Mouse (Mus musculus): ENCODE measurements around the gene Olfr286. TPM values are rescaled to one million over a fixed set of nuclear protein-coding genes. Genes with fewer than 3 reads are reported as not detected.

Olfr286 gene
- not detected for total RNA-seq (2023)

DNA sequence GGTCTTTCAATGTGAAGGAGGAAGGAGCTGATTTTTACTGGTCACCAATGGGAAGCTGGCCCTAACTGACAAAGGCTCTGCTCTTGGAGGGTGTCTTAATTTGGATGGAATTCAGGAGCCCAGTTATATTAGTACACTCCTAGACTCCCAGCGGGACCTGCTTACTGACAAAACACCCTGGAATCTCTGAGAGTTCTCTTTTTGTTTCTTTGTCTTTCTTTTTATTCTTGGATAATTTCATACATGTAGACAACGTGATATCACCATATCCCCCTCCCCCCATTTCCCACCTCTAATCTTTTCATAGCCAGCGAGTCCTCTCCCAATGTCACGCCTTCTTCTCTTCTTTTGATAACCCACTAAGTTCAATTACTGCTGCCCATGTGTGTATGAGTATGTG lies at the start of gene Olfr286:
Gene Olfr286, minus strand, starts transcription at position 101 of the 400 bp plus-strand sequence.

DNA sequence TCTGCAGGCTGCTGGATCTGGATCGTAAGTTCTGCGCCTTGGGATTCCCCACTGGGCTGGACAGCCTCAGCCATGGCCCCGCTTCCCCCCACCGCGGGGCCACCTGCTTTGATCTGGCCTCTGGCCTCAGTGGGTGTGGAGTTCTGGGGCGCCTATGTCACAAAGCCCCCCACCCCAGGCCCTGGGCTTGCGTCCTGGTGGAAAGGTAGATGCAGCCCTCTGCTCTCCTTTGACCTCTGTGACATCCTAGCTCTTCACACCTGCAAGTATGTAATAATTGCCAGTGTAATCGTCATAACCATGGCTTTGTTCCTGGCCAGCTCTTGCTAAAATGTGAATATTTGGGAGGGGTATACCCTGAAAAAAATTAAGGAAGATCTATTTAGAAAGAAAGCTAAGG lies 22.9 kb upstream of the Olfr286 start, which contains the start of gene H1fnt:
Gene H1fnt, minus strand, starts transcription at position 101 of the 400 bp plus-strand sequence.

DNA sequence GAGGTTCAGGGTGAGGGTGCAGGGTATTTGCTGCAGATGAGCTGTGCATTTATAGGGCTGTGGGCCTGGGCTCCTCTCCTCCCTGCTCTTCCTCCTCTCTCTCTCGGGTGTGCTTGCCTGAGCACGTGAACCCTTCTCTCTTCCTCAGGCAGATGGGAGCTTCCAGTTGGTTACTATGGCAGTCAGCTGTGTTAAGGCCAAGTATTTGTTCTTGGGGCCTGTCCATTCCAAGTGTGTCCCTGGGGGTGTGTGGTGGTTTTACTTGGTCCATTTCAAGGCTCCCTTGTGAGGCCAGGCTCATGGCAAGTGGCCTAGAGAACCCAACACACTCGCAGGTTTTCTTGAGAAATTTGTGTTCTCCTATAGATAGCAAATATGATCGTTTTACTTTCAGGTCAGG lies 13.4 kb downstream of the Olfr286 start, which contains the start of the genes Gm44579 and Olfr287:
Gene Gm44579, minus strand, starts transcription at position 101 of the 400 bp plus-strand sequence.
Gene Olfr287, minus strand, starts transcription at position 180 of the 400 bp plus-strand sequence.

DNA sequence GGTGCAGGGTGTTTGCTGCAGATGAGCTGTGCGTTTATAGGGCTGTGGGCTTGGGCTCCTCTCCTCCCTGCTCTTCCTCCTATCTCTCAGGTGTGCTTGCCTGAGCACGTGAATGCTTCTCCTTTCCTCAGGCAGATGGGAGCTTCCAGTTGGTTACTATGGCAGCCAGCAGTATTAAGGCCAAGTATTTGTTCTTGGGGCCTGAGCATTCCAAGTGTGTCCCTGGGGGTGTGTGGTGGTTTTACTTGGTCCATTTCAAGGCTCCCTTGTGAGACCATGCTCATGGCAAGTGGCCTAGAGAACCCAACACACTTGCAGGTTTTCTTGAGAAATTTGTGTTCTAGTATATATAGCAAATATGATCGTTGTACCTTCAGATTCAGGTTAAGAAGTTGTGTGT lies 38.8 kb downstream of the Olfr286 start, which contains the start of gene Olfr288:
Gene Olfr288, minus strand, starts transcription at position 101 of the 400 bp plus-strand sequence.

Other genes starting within 250 kb of the Olfr286 start
- under 1 TPM in 1 of 2 experiments, not detected in 1; 0.15 TPM for gene Col2a1, start 229.8 kb downstream of the Olfr286 start, total RNA-seq (2023)
- gene Pfkm, start 141.9 kb downstream of the Olfr286 start, total RNA-seq (2023): 1 to 10 TPM; 5.6 to 6.6 TPM
- 10 to 100 TPM; 37.6 to 39.5 TPM for gene Senp1, start 140.7 kb downstream of the Olfr286 start, total RNA-seq (2023)
- 10 to 100 TPM; 23.3 to 23.4 TPM for gene Asb8, start 68.8 kb downstream of the Olfr286 start, total RNA-seq (2023)
- gene Ccdc184, start 67.3 kb downstream of the Olfr286 start, total RNA-seq (2023): not detected
- gene Olfr288, start 38.9 kb downstream of the Olfr286 start, total RNA-seq (2023): not detected
- not detected for gene Gm44579, start 13.5 kb downstream of the Olfr286 start, total RNA-seq (2023)
- gene Olfr287, start 13.4 kb downstream of the Olfr286 start, total RNA-seq (2023): not detected
- gene H1fnt, start 22.8 kb upstream of the Olfr286 start, total RNA-seq (2023): not detected
- under 1 TPM; 0.16 to 0.30 TPM for gene Zfp641, start 61.7 kb upstream of the Olfr286 start, total RNA-seq (2023)
- not detected for gene Olfr285, start 82.9 kb upstream of the Olfr286 start, total RNA-seq (2023)
- not detected for gene Olfr284, start 106.5 kb upstream of the Olfr286 start, total RNA-seq (2023)
- gene Olfr283, start 146.5 kb upstream of the Olfr286 start, total RNA-seq (2023): not detected
- gene Olfr282, start 196.8 kb upstream of the Olfr286 start, total RNA-seq (2023): not detected
- not detected for gene Olfr281, start 218.1 kb upstream of the Olfr286 start, total RNA-seq (2023)
- not detected for gene OR5BS1P, start 235.4 kb upstream of the Olfr286 start, total RNA-seq (2023)
- under 1 TPM in 1 of 2 experiments, not detected in 1; 0.73 TPM for gene Lalba, start 248.3 kb upstream of the Olfr286 start, total RNA-seq (2023)

Measured in monocyte, adult 59 days (primary cell).